Mouse (Mus musculus) spleen, adult 2 months (tissue): ENCODE measurements around the gene Scarb2.

Experiments
- CTCF ChIP-seq: fragments of 200-500 bp; IDR thresholded peaks from 2 replicates; pipeline ENCODE4 v1.5.1; 2011; ENCODE audit warnings: mild to moderate bottlenecking, inconsistent platforms; ENCODE audit not compliant: insufficient read depth, insufficient read length, insufficient replicate concordance; ENCODE audit errors: extremely low read depth
- POLR2A ChIP-seq: fragments of 200-500 bp; IDR thresholded peaks from 2 replicates; pipeline ENCODE4 v1.6.1; 2011; ENCODE audit warnings: low read depth, low read length, inconsistent platforms

GRCm38 (mm10) chr5:92409361-92410155 lies 97.1 kb downstream of the Scarb2 start:
- TF ChIP-seq CTCF: no peak
- no peak for TF ChIP-seq POLR2A
